Mouse (Mus musculus): ENCODE measurements at regions not wholly inside any gene's neighbourhood (a gene's known extent, or its start where the extent isn't known, plus 50 kb on each side); places are given as distances from the start of the nearest gene placed in this dataset.
"Not testable (repeated sequence)": the region's sequence is repeated elsewhere in the genome, so short reads cannot be mapped to it uniquely, and the experiment has no call there.

DNA sequence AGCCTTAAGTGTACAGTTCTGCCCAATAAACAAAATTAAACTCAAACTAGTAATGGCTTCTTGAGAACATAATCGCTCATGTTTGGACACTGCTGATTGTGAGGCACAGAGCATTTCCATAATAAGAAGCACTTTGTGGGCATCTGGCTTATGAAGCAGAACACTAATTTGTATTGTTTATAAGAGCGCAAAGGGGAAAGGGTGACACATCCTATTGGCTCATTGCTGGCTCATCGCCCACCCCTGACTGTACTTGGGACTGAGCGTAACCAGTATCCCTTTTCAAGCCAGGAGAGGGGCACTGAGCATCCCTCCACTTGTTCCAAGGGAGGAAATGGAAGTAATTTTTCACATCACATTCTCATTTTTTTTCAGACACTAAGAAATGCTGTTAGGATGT, 288.0 kb downstream of the Sfmbt2 start:
- intact Hi-C loops (cut with DNase I) = no loop called here
- peak; percentile 2 for DNase-seq

DNA sequence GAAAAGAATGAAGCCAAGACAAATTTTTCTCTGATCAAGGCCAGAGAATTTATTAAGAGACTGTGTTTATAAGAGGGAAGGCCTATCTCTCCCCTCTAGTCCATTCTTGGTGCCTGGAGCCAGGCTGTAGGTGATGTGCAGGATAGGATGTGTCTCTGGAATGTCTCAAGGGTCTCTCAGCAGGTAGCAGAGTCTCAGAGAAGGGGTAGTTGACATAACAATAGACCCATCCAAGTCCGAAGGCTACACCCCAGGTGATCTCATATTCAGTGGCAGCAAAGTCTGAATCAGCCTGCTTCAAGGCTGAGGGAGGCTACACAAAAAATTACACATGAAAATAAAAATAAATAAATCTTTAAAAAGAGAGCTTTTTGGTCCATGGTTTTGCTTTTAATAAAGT, 297.6 kb downstream of the Sfmbt2 start:
- intact Hi-C loops (cut with DNase I); DNase-seq: not testable (repeated sequence)

DNA sequence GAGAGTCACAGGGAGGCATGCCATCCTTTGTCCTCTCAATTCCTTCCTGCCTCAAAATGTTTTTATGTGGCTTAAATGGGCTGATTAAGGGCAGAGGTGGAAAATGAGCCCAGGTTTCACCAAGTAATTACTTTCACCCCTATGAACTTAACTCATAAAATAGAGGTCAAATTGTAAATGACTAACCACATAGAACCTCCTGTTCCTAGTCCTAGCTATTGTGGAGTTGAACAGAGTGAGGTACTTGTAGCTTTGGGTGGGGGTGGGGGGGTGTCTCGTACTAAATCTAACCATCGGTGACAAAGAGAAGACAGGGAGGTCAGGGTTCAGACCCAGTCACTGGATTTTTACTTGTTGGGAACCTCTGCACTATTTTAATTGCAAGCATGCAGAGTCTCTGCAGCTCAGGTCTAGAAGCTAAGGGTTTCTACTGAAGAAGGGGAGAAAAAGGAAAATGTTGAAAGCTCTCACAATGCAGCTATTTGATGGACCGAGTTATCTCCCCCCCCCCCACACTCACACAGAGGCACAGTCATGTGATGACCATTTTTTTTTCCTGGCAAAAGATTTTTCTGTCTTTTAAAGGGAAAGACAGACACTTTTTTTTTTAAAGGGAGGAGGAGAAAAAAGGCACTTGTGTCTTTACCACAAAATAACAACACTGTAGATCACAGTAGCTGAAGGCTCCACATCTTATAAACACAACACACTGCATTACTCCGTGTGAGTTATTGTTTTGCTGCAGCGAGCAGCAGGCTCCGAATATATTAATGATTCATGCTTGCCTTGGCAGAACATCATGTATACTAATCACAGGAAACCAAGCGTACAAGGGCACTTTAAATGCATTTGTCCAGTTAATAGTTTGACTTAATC, 300.4 kb downstream of the Sfmbt2 start:
- DNase-seq = no peak
- intact Hi-C loops (cut with DNase I) = no loop called here

DNA sequence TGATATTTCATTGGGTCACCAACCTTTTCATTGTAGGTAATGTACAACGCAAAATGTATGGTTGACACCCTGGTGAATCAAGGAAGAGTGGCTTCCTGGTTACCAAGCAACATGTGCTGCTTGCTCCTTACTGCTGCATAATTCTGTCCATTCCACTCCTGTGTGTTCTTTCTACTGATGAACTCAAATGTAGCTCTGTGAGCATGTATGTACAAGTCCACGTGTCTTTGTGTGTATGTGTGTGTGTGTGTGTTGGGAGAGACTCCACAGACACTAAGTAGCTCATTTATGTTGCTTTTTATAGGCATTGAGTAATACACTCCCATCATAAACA, 301.0 kb downstream of the Sfmbt2 start:
- intact Hi-C loops (cut with DNase I) = no loop called here
- no peak for DNase-seq

DNA sequence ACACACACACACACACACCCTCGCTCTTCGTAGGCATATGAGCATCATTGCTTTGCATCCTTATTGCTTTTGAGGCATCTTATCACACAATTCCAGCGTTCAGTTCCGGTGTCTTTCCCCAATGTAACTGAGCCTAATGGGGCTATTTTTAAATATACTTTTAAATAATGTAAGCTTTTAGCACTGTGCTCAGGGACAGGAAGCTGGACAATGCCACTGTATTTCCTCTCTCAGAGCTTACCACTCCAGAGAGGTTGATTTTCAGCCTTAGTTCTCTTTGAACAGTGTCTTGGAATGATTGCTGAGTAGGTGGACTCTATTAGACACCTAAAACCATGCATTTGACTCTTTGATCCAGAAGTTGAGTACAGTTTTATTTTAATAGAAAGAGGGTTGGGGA, 301.9 kb downstream of the Sfmbt2 start:
- intact Hi-C loops (cut with DNase I) = no loop called here
- DNase-seq = no peak

DNA sequence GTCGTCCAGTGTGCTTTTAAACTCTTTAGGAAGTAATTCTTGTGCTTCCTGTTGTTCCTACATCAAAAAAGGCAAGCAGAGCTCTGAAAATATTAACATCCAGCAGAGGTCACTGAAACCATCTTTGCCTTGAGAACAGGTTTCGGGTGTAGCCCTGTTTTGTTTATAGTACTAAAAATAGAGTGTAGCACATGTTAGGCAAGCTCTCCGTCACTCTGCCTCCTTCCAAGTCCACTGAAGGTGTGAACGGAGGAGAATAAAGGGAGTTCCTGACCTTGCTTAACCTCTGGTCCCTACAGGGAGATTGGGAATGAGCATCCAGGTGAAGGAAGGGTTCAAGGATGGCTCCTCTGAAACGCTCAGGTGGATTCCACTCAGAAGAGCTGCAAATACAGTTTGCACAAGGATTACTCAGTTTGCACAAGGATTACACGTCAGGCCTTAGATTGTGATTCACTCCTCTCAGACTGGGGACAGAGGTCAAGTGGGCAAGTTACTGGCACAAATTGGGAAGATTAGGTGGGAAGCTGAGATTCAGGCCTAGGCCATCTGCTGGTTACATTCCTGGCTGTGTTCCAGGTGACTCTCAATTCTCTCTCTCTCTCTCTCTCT, 304.5 kb downstream of the Sfmbt2 start:
- intact Hi-C loops (cut with DNase I) = no loop called here

DNA sequence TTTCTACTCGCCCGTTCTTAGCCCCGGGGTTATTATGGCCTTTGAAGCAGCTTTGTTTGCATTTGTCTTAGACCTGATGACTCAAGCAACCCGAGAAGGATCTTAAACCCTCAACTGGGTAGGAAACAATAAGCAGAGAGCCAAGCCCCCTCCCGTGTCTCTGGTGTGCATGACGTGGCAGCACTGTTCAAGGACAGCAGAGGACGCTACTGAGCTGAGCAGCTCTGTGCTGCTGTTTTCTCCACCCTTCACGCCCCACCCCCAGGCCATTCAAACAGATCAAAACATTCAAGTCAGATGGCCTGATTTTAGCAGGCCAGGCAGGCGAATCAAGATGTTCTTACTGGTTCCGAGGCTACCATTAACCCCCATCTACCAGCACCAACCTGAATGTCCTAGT, 331.1 kb downstream of the Sfmbt2 start:
- peak; percentile 8 for DNase-seq
- intact Hi-C loops (cut with DNase I) = no loop called here

More for the DNA sequence above, 304.5 kb downstream of the Sfmbt2 start:
- DNase-seq = no peak

DNA sequence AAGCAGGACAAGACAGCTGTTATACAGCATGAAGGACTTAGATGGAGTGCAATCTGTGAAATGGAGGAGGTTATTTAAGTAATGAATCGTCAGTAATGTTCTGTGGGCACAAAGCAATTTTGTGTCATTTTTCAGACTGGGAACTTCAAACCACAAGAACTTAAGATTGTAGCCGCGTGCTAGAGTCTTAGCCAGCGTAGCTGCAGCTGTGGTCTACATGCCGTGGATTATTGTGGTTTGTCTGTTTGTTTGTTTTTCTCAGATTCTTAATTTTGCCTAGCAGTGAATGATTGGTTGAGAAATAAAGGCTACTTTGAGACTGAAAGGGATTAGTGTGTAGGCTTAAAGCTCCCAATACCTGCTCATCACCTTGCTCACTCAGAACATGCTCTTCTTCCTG, 348.1 kb downstream of the Sfmbt2 start:
- intact Hi-C loops (cut with DNase I) = no loop called here
- DNase-seq = no peak

DNA sequence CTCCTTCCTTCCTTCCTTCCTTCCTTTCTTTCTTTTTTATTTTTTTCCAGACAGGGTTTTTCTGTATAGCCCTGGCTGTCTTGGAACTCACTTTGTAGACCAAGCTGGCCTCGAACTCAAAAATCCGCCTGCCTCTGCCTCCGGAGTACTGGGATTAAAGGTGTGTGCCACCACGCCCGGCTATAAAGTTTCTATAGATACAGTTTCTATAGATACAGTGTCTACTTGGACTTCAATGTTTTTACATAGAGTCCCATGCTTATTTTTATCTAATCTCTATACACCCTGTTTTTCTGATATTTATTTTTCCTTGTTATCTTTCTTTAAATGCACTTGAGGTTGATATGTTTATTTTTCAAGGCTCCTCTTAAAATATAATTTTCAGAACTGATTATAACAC, 364.0 kb downstream of the Sfmbt2 start:
- DNase-seq; intact Hi-C loops (cut with DNase I): not testable (repeated sequence)

DNA sequence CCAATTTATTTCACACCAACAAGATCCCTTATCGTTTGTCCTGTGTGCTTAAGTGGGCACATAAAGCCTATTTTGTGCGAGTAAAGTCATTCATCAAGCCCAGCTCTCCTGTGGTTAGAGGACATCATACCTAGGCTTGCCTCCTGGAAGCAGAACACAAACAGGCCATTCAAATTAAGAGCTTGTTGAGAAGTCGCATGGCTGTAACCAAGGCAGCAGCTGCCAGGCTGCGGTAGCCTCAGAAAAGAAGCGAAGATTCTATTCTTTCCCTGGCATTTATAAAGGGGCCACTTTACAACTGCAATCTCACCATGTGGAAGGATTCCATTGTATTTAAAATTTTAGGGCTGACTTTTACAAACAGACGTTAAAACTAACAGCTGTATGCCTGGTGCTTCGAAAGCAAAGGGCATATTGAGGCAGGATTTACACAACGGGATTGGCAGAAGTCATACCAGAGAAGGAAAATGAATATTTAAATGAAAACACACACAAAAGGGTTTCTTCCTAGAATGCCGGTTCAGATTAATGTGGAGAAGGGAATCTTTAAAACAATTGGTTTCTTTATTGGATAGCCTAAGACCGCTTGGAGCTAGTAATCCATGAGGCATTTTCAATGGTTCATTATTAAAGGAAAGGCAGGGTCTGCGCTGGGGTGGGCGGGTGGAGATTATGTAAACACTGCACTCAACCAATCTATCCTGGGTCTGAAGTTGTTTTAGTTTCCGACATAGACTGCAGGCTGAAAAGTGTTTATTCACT, 366.6 kb downstream of the Sfmbt2 start:
- peak; percentile 13 for DNase-seq
- intact Hi-C loops (cut with DNase I) = no loop called here

DNA sequence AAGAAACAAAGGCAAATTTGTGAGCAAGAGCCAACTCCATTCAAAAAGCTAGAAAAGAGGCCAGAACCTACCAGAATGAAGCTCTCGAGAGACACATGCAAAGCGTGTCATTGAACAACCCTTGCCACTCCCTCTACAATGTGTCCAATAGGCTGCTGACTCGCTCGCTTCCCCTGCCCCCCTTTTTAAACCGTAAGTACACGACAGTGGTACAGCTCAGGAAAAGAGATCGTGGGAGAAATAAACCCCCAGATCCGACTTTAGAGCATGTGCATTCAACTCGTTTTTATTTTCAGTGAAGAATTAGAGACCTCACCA, 367.1 kb downstream of the Sfmbt2 start:
- intact Hi-C loops (cut with DNase I) = no loop called here
- DNase-seq = peak; percentile 29

DNA sequence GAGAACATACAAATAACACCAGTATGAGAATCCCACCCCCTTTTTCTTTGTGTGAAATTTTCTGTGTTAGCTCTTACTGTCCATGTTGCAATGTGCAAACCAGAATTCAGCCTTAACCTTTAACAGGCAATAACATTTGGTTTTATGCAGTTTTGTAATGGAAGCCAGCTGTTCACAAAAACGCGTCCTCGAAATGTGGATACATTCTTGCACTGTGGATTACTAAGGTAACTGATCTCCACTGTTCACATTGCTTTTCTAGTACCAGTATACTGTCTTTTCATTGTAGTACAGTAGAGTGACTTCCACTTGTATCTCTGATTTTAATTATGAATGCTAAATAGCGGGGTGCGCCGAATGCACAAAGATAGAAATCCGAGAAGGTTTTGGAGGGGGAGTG, 374.8 kb downstream of the Sfmbt2 start:
- intact Hi-C loops (cut with DNase I) = no loop called here
- no peak for DNase-seq

DNA sequence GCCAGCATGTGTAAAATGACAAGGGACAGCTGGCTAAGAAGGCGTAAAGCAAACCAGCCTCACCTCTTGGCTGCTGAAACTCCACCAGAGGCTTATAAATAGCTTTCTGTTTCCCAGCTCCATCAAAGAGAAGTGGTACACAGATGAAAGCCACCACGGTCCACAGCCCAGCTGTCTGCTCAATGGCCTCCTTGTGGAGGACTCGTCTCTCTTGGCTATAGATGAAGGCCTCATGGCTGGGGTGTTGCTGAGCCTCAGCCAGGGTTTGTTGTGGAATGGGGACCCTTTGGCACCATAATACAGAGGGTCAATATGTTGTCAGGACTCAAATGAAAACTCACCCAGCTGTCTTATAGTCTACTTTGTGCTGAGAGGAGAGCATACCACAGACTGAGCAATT, 385.1 kb downstream of the Sfmbt2 start:
- peak; percentile 22 for DNase-seq
- intact Hi-C loops (cut with DNase I) = no loop called here

DNA sequence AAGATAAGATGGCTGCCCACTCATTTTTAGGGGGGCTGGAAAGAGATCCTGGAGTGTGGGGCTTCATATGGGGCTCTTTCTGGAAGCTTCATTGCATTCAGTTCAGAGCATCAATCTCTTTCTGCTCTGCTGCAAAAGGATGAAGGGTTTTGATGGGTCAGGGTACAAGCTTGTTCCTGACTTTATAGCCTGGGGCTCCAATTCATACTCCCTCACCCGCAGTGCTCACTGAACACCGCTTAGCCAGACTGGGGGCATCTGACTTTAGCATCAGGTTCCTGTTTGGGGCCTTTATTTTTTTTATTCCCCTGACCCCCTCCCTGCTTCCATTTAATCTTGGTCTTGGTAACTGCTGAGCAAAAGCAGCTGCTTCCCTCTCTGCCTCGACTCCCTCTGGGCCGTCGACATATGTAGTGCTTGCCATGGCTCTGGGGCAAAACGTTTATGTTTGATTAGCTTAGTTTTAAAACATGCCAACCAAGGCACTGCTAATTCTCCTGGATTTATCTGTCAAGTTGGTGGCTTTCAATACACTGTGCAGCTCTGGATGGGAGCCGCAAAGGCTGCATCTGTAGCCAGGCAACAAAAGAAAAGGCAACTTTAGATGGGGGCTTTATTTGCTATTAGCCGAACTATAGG, 387.0 kb downstream of the Sfmbt2 start:
- DNase-seq = no peak
- intact Hi-C loops (cut with DNase I) = no loop called here

DNA sequence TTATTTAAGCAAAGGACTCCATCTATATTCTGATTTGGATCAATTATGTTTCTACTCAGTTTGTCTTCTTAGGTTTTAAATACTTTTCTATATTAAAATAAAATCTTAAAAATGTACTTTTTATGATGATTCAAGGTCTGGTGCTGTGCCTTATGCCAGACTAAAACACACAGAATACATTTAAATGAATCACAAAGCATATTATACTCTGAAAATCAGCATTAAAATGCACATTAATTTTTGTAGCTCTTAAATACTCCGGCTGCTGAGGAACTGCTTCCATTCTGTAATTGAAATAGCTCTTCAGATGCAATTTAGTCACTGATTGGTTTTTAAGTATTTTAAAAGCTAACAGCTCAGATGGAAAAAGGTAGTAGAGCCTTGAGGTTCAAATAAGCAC, 387.6 kb downstream of the Sfmbt2 start:
- no peak for DNase-seq
- intact Hi-C loops (cut with DNase I) = no loop called here

DNA sequence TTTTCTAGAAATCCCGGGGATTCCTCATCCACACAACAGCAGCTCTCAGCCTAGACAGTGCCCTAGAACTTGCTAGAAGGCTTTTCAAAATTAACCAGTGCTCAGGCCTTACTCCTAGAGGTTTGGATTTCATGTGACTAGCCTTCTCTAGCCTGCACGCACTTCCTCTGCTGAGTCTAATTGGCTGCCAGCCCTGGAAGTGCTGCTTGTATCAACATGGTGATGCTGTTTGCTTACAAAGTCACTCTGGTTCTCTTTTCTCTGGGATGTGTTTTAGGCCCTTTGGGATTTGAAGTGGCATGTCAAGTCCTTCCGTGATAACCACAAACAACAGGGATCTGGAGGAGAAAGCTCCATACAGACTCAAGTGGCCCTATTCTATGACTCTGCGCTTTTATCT, 391.9 kb downstream of the Sfmbt2 start:
- intact Hi-C loops (cut with DNase I) = loop anchor here (10.0 kb wide), 1 partner anchor 543 kb away; no protein-coding TSS in a partner anchor
- no peak for DNase-seq

DNA sequence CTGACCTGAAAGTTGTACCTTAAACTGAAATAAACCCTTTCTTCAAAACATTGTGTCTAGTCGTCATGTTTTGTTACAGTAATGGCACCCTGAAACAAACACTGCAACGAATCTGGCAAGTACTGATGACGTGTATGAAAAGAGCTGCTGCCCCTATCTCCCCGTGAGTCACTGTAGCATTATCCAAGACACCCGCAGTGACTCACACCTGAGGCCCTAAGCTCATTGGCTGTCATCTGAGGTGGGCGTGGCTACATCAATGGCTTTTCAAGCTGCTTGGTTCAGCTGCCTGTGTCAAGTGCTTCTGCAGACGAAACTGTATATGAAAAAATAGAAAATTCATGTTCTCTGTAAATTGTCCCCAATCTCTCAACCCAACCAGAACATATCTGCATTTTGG, 388.8 kb upstream of the Prkcq start:
- no peak for DNase-seq
- intact Hi-C loops (cut with DNase I) = no loop called here

DNA sequence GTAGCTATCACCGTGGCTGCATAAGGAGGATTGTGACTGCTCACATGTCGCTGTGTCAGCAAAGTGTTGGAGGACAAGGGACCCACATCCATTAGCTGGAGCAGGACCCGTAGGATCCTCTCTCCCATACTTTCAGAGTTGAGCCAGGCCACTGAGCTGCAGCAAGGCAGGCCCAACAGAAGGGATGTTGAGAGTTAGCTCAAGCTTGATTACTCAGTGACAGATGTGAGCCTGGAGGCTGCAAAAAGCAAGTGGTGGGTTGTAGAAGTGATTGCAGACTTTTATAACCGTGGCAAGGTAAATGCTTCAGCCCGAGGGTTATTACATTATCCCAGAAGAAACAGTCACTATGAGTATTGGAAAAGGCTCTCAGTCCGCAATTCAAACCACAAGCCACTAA, 388.3 kb upstream of the Prkcq start:
- DNase-seq = no peak
- intact Hi-C loops (cut with DNase I) = no loop called here

DNA sequence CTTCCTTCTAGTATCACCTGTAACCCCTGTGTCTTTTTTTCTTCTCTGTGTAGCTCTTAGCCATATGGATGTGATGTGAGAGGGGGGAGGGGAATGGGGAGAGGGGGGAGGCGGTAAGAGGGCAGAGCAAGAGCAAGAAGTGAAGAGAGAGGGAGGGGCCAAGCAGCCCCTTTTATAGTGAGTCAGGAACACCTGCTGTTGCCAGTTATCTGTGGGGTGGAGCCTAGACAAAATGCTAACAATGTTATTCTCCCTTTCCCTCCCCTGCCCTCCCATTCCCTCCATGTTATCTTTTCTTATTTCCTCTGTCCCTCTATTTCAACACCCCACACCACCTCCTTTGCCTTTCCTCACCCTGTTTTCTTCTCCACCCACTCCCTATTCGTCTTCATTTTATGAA, 387.6 kb upstream of the Prkcq start:
- no peak for DNase-seq
- intact Hi-C loops (cut with DNase I) = no loop called here

DNA sequence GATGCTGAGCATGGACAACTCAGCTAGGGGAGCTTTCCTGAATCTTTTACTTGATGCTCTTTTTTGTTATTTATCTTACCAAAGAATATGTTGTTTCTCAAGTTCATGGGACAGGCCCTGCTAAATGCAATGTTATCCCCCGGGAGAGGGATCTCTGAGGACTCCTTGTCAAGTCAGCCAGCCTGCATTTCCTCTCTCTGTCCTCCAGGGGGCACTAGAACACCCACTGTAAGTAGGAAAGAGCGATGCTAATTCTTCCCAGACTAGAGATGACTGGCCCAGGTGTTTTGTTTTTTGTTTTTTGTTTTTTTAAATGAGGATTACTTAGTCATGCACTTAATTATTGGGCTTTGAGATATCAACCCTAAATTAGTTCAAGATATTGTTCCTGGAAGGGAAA, 386.8 kb upstream of the Prkcq start:
- intact Hi-C loops (cut with DNase I) = loop anchor here (5.0 kb wide), 1 partner anchor 272 kb away; no protein-coding TSS in a partner anchor
- peak; percentile 12 for DNase-seq

DNA sequence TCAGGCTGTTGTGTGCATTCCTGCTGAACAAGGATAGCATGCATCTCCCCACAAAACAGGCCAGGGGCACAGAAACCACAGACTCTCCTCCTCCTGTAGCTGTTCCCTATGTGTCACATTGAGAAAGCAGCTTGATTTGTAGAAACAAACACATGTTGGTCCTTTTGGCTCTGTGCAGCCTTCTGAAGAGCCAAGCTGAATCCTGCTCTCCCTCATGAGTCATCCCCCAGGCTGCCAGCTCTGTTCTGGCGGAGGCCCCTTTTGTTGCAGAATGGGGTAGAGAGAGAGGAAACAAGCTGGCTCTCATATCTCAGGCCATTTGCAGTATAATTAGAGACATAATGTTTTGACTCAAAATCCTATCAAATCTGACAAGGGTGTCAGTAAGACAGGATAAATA, 383.4 kb upstream of the Prkcq start:
- DNase-seq = peak; percentile 57
- intact Hi-C loops (cut with DNase I) = loop anchor here (5.0 kb wide), 1 partner anchor 269 kb away; no protein-coding TSS in a partner anchor
